Mouse (Mus musculus) thymus, adult 2 months (tissue): ENCODE measurements around the gene Ckm. TPM values are rescaled to one million over a fixed set of nuclear protein-coding genes. Genes with fewer than 3 reads are reported as not detected.

Source experiments
- DNase-seq: peaks from one replicate; pipeline ENCODE4 v3.0.0; 2021
- H3K27ac ChIP-seq: fragments of 200-500 bp; 2 replicates; pipeline ENCODE4 v1.5.1; 2012; ENCODE audit warnings: low read length, control low read depth; ENCODE audit not compliant: control insufficient read depth, insufficient read depth
- H3K27me3 ChIP-seq: fragments of 200-500 bp; 2 replicates; pipeline ENCODE4 v1.6.1; 2012; ENCODE audit warnings: mild to moderate bottlenecking, low read length, moderate library complexity, mixed read lengths; ENCODE audit not compliant: control insufficient read depth, insufficient read depth
- H3K36me3 ChIP-seq: fragments of 200-500 bp; 2 replicates; pipeline ENCODE4 v1.6.1; 2012; ENCODE audit warnings: mild to moderate bottlenecking, low read length, moderate library complexity; ENCODE audit not compliant: control insufficient read depth, insufficient read depth
- H3K4me1 ChIP-seq: fragments of 200-500 bp; replicated peaks from 2 replicates; pipeline ENCODE4 v1.6.1; 2012; ENCODE audit warnings: low read length; ENCODE audit not compliant: control insufficient read depth, insufficient read depth
- H3K4me3 ChIP-seq: fragments of 200-500 bp; 2 replicates; pipeline ENCODE4 v1.5.1; 2012; ENCODE audit warnings: mild to moderate bottlenecking, low read length, control low read depth, moderate library complexity; ENCODE audit not compliant: control insufficient read depth, insufficient read depth
- CTCF ChIP-seq: fragments of 200-500 bp; IDR thresholded peaks from 2 replicates; pipeline ENCODE4 v1.5.1; 2012; ENCODE audit warnings: mild to moderate bottlenecking, control low read depth, low read length, moderate library complexity, borderline replicate concordance; ENCODE audit not compliant: control insufficient read depth, poor library complexity, insufficient read depth; ENCODE audit errors: extremely low read depth
- POLR2A ChIP-seq: fragments of 200-500 bp; IDR thresholded peaks from 2 replicates; pipeline ENCODE4 v1.6.1; 2012; ENCODE audit warnings: mild to moderate bottlenecking, low read length, control low read depth, moderate library complexity; ENCODE audit not compliant: control insufficient read depth, poor library complexity, insufficient read depth; ENCODE audit errors: extremely low read depth
- WGBS: fragments of 180-500 bp; shearing (Covaris S2); methylation state at CpG from one replicate; pipeline ENCODE4 v1.1.7; 2018; 5-methylcytosine and 5-hydroxymethylcytosine counted together
- polyA plus RNA-seq: library from polyadenylated mRNA; depleted of rRNA; stranded (reverse); fragments of >200 nt; gene quantifications from 2 replicates; pipeline ENCODE4 v1.2.3, GENCODE M21; 2012

Gene Ckm
- polyA plus RNA-seq, 1 experiment, result 332 TPM

- H3K27ac ChIP-seq, result no peak overlapping the region
- no peak overlapping the region for H3K4me3 ChIP-seq
- H3K36me3 ChIP-seq, result no peaks in the 10 kb centered on the region
Observed at GRCm38 (mm10) chr7:19455819-19456495, 51.4 kb downstream of the Ckm start.

GRCm38 (mm10) chr7:19456628-19457027 is 52.1 kb downstream of the Ckm start:
- WGBS, result 97% methylated on average over 7 of the region's 7 CpGs
- H3K27ac ChIP-seq, result no peak overlapping the region
- H3K27me3 ChIP-seq, result no peaks in the 10 kb centered on the region
- H3K4me1 ChIP-seq, result peaks cover 19% of the 10 kb centered on the region
- H3K4me3 ChIP-seq, result no peak overlapping the region
- no peak for DNase-seq
- no peaks in the 10 kb centered on the region for H3K36me3 ChIP-seq
- TF ChIP-seq CTCF (no peak), POLR2A (no peak)

More at GRCm38 (mm10) chr7:19455819-19456495, 51.4 kb downstream of the Ckm start:
- Histone ChIP-seq H3K4me1 (peaks cover 19% of the 10 kb centered on the region), H3K27me3 (no peaks in the 10 kb centered on the region)
- no peak for DNase-seq
- WGBS, result 91% methylated on average over 11 of the region's 11 CpGs
- TF ChIP-seq POLR2A (no peak), CTCF (no peak)

GRCm38 (mm10) chr7:19457414-19458071 is 53.0 kb downstream of the Ckm start:
- Histone ChIP-seq H3K4me3 (peak overlapping the region; percentile 91), H3K4me1 (peaks cover 19% of the 10 kb centered on the region), H3K27ac (no peak overlapping the region), H3K36me3 (no peaks in the 10 kb centered on the region), H3K27me3 (no peaks in the 10 kb centered on the region)
- 11% methylated on average over 14 of the region's 14 CpGs for WGBS
- no peak for DNase-seq
- TF ChIP-seq CTCF, result no peak
- TF ChIP-seq POLR2A, result 0 out of 2 replicates have a peak, but pooled peaks have one; percentile 9

- DNase-seq, result peak; percentile 81
- no peaks in the 10 kb centered on the region for H3K36me3 ChIP-seq
- 0% methylated on average over 28 of the region's 31 CpGs for WGBS
- no peaks in the 10 kb centered on the region for H3K27me3 ChIP-seq
- H3K27ac ChIP-seq, result no peak overlapping the region
- H3K4me1 ChIP-seq, result peaks cover 19% of the 10 kb centered on the region
- H3K4me3 ChIP-seq, result peak overlapping the region; percentile 91
- TF ChIP-seq CTCF (peak; percentile 51; the same call in 1 of the 2 replicates), POLR2A (no peak)
Observed at GRCm38 (mm10) chr7:19458072-19458486, 53.5 kb downstream of the Ckm start.

GRCm38 (mm10) chr7:19458591-19459111 is 54.1 kb downstream of the Ckm start, which contains the start of gene Mark4:
Gene Mark4 (minus strand): TSS chr7:19458821.
- Histone ChIP-seq H3K27me3 (no peaks in the 10 kb centered on the region), H3K36me3 (no peaks in the 10 kb centered on the region), H3K27ac (0 out of 2 replicates have a peak within 1 kb of the TSS, but pooled peaks have one; percentile 24), H3K4me1 (peaks cover 19% of the 10 kb centered on the region), H3K4me3 (peak within 1 kb of the TSS; percentile 91)
- WGBS, result under 1% methylated on average over 36 of the region's 42 CpGs
- peak; percentile 72 for DNase-seq
- TF ChIP-seq POLR2A (peak; percentile 49; the same call in 1 of the 2 replicates), CTCF (no peak)

GRCm38 (mm10) chr7:19459144-19459870 is 54.7 kb downstream of the Ckm start:
- Histone ChIP-seq H3K4me3 (peak overlapping the region; percentile 68), H3K27ac (0 out of 2 replicates have a peak overlapping the region, but pooled peaks have one; percentile 24), H3K27me3 (no peaks in the 10 kb centered on the region), H3K4me1 (peaks cover 19% of the 10 kb centered on the region), H3K36me3 (no peaks in the 10 kb centered on the region)
- peak; percentile 13 for DNase-seq
- no peak for TF ChIP-seq POLR2A
- TF ChIP-seq CTCF, result no peak
- 48% methylated on average over 6 of the region's 6 CpGs for WGBS
